Mouse (Mus musculus) brain, adult 2 months (tissue): ENCODE data around the gene Tbc1d22a.
A peak's percentile ranks its signal among the peaks of the same experiment; 100 is the strongest.

ENCODE experiments used
- DNase-seq: peaks from one replicate; pipeline ENCODE4 v3.0.0; 2011; ENCODE audit warnings: low read depth, low spot score

Tbc1d22a gene

DNA sequence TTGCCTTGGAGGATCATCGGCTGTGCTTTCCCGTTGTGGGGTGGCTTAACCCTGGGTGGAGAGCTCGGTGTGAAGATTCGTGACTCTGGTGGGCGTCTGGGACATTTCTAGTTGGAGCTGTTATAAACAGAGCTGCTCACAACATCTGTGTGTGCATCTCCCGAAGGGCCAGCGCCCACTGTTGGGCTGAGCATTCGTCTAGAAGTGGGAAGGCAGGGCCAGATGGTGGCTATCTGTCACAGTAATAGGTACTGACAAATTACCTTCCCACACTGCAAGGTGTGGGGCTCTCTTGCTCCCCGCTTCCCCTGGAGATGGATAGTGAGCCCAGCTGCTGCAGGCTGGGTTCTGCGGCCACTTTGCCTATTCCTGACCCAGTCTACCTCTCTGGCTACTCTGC lies 289.2 kb downstream of the Tbc1d22a start:
- peak; percentile 48 for DNase-seq

DNA sequence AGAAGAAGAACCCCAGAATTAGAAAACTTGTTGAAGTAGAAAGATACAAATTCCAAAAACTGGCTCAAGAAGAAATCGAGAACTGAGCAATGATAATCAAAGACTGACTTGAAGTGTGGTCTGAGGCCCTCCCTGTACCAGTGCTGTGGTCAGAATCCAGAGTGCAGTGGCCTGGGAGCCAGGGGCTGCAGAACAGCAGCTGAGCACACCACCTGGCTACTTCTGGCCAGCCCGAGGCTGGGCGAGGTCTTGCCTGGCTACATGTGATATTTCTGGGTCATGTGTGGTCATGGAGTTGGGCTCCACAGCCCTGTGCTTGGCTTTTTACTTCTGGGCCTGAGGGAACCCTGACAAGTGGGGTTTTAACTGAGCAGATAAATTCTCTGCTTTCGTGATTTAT lies 292.4 kb downstream of the Tbc1d22a start:
- no peak for DNase-seq

DNA sequence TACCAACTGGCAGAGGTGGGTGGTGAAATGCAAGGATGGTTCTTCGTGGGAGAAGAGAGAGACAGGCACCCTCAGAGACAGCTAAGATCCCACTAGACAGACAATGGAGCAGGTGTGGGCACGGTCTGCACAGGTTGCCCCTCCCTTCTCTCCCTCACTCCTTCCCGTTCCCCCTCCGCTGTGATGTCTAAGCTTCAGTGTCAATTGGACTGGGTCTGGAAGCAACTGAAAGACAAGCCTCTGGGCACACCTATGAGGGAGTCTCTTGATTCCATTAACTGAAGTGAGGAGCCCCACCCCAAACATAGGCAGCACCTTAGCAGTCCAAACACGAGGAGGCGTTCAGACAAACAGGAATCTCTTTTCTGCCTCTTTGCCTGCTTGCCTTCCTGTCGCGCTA lies 293.3 kb downstream of the Tbc1d22a start:
- no peak for DNase-seq

DNA sequence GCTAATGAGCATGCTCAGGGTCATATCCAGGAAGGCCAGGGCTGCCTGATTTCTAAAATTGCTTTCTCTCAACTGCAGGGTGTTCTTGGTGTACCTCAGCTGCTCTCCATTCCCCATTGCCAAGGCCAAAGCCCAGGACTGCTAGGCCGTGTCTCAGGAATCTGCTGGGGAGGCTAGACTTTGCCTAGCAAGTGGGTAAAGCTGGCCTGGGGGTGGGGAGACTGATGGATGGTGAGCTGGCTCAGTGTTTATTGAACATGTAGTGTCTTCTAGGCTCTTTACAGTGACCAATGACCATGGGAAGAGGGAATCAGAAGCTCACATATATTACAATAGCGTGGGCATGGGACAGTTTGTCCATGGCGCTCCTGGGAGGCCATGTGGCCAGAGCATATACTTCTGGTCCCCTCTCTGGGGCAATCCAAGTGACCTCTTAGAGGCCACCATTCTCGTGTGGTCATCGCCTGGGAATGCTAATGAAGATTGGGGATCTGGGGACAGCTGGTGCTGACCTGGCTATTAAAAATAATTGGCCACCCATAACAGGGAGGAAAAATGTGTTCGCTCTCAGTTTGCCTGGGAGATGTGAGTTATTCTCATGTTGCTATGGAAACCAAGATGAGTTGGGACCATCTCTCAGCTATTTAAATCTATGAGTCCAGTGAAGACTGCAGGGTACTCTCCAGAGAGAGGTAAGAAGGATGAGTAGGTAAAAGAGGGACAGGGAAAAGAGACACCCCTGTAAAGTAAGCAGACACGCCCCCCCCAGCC lies 294.3 kb downstream of the Tbc1d22a start:
- peak; percentile 51 for DNase-seq

DNA sequence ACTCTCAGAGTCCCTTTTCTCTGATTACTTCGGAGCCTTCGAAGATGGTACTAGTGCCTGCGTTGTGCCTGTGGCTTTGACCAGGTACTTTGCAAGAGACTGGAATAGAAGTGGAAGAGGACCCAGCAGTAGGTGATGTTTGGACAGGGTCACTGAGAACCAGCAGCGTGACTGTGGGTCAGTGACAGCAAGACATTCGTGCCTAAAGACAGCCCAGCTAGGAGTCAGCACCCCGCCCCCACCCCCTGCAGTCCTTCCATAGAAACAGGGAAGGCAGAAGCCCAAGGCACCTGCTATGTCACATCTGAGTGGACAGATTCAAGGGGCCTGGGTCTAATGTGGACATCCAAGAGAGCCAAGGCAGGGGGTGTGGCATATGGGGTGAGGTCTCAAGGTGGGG lies 295.3 kb downstream of the Tbc1d22a start:
- DNase-seq: no peak

DNA sequence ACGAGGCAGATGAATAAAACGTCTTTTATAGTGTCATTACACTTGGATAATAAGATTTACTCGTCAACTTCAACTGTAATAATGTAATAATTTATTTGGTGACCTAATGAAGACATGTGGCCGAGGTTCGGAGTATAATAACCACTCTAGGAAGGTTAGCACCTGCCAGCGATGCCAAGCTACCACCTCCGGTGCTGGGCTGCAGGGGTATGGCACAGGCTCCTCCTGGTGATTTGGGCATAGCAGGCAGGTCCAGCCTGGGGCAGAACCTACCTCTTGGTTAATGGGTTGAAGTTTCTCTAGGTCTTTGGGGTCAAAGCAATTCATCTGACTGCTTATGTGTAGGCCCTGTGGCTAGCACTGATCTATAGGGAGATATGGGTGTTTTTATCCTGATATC lies 296.9 kb downstream of the Tbc1d22a start:
- DNase-seq: no peak

DNA sequence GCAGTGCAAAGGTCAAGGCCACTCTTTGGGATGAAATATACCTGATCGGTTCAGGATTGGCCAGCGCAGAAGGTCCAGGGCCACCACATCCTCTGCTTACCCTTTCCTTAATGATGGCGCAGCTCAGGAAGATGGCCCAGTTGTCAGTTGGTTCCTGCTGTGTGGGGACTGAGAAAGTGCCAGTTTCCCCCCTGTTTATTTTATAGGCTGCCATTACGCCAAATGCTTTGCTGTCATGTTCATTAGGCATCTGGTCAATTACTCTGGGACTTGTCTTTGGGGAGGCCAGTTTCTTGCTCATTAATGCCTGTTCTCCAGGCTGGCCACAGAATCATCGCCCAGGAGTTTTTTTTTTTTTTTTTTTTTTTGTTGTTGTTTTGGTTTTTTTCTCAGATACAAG lies 299.1 kb downstream of the Tbc1d22a start:
- no peak for DNase-seq

DNA sequence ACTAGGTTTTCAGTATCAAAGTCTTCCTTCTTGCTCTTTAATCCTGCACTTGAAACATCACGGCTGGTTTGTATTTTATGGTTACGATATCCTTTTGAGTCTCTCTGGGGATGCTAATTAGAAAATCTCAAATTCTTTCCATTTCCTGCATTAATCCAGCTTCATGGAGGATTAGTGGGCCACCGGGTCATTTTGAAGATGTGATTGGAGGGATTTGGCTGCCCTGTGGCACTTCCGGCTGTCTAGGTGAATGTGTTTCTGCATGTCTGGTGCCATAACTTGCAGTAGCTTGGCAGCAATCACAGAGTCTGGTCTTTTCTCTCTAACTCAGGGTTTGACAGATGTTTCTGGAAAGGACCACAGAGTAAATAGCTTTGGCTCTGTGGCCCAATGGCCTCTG lies 305.9 kb downstream of the Tbc1d22a start:
- DNase-seq: no peak

DNA sequence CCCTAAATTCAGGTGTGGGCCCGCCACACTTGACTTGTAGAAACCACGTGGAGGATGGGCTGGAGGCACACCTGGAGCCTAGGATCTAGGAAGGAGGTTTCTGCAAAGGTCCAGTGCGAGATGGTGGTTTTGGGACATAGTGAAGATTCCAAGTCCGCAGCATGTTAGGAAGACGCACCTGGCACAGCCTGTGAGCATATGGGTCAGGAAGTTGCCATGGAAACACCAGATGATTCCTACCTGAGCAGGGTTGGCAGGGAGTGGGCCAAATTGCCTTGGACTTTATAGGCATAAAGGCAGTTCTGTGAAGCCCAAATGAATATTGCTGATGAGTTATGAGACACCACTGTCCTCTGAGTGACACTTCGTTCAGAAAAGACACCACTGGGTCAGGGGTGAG lies 321.1 kb downstream of the Tbc1d22a start:
- DNase-seq: peak; percentile 45

DNA sequence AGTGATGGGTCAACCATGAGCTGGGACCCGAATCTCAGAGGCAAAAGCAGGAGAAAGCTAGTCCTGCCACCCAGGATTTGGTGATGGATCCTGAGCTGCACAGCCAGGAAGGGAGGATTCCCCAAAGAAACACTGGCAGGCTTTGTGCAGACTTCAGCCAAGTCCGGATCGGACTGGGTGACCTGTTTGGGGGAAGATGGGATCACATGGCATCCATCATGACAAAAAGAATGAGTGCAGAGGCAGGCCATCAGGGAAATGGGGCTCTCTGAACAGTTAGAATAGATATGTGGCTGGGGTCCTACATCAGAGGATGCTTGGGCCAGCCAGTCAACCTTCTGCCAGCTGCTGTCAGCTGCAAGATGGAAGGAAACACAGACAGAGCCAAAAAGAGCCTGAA lies 328.1 kb downstream of the Tbc1d22a start:
- no peak for DNase-seq

DNA sequence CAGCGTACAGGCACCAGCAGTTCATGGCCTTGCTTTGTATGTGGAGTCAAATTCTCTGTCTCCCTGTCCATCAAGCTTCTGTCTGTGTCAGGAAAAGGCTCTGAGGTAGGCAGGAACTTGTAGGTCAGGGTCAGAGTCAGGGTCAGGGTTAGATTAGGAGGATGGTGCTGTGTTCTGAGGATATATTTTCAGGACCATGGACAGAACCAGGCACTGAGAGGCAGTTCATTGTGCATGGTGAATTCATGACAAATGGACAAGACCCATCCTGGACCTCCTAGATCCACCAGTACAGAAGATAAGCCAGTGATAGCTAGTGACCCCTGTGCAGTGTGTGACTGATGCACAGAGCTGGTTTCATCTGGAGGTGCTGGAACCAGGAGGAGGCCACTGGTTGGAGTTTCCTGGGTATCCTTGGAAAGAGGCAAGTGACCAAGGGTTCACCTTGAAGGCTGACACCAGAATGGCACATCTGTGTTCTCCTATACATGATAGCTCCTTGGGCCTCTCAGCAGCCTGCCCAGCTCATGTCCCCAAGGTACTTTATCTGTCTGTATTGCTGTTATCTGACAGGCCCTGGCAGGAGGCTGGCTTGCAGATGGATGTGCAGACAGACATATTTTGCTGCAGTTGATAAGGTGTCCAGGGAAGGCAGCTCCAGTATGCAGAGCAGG lies 330.0 kb downstream of the Tbc1d22a start:
- DNase-seq: no peak
